Mouse (Mus musculus) lung, adult 2 months (tissue): ENCODE data around the gene Minar1. TPM values are rescaled to one million over a fixed set of nuclear protein-coding genes. Genes with fewer than 3 reads are reported as not detected.

ENCODE experiments used
- DNase-seq: peaks from one replicate; pipeline ENCODE4 v3.0.0; 2022
- H3K4me1 ChIP-seq: fragments of 200-500 bp; 2 replicates; pipeline ENCODE4 v1.6.1; 2011; ENCODE audit warnings: low read length; ENCODE audit not compliant: control insufficient read depth, insufficient read depth
- H3K4me3 ChIP-seq: fragments of 200-500 bp; replicated peaks from 2 replicates; pipeline ENCODE3; 2011; ENCODE audit warnings: low read depth, mild to moderate bottlenecking, control low read depth, low read length; ENCODE audit errors: extremely low read depth
- CTCF ChIP-seq: fragments of 200-500 bp; IDR thresholded peaks from 2 replicates; pipeline ENCODE4 v1.5.1; 2011; ENCODE audit warnings: mild to moderate bottlenecking, low read length, control low read depth; ENCODE audit not compliant: insufficient read depth
- POLR2A ChIP-seq: fragments of 200-500 bp; IDR thresholded peaks from 2 replicates; pipeline ENCODE4 v1.6.1; 2011; ENCODE audit warnings: low read depth, mild to moderate bottlenecking, control low read depth, low read length, borderline replicate concordance; ENCODE audit errors: extremely low read depth
- WGBS: fragments of 180-500 bp; shearing (Covaris S2); methylation state at CpG from one replicate; pipeline ENCODE4 v1.1.7; 2018; 5-methylcytosine and 5-hydroxymethylcytosine counted together
- polyA plus RNA-seq: library from polyadenylated mRNA; depleted of rRNA; stranded (reverse); fragments of >200 nt; gene quantifications from 2 replicates; pipeline ENCODE4 v1.2.3, GENCODE M21; 2012; rRNA removed

Gene Minar1
- not detected in 2 replicates for polyA plus RNA-seq

DNA sequence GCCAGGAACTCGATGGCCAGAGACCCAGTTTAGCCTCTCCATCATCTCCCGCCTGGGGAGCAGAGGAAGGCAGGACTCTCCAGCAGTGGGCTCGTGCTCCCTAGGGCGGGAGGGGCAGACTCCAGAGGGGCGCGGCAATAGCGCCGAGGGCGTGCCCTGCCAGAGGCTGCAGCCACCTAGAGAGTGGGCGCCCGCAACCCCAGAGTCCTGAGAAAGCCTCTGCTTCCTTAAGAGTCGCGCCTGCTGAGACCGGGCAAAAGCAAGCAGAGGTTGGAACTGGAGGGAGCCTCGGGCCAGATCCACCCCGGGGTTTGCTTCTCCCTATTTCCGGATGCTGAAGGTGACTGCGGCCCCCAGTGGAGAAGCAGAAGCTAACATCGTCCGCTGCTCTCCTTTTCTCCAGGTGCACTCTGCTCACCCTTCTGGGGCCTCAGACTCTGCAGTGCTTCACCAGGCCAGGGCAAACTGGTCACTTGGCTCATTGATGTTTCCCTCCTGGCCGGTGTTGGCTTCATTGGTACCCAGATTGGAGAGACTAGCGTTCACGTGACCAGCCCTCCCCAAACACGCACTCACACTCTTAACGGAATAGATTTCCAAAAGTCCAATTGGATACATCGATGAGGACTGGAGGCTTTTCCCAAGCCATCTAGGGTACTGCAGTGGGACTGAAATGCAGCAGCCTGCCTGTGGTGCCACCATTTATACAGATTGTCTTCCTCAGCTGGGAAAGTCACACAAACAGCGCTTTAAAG lies at the start of gene Minar1:
Minar1 (minus strand) TSS at position 120 of the 755 bp plus-strand sequence.
- WGBS = 1% methylated on average over 27 of the region's 27 CpGs
- Histone ChIP-seq H3K4me1 (no peaks in the 10 kb centered on the region), H3K4me3 (no peak within 1 kb of the TSS)
- TF ChIP-seq CTCF = no peak
- no peak for TF ChIP-seq POLR2A
- DNase-seq = no peak

DNA sequence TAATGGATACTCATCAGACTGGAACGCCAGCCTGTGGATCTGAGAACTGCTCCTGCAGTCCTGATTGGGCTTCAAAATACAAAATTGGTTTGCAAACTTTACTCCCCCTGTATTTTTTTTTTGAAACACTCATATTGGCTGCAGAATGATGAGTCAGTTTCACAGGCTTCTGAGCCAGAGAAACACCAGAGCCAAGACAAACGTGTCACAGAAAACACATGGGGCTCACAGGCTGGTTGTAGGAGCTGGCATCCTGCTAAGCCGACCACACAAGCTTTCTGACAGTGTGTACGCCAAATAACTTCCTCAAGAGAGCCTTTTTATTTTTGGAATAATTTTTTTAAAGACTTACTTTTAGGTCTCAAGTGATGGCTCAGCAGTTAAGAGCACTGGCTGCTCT lies 47.0 kb upstream of the Minar1 start:
- TF ChIP-seq CTCF (no peak), POLR2A (no peak)
- no peak overlapping the region for H3K4me3 ChIP-seq
- H3K4me1 ChIP-seq = no peaks in the 10 kb centered on the region
- 58% methylated on average over 4 of the region's 4 CpGs for WGBS
- no peak for DNase-seq

GRCm38 (mm10) chr9:89667306-89667942 lies 44.5 kb upstream of the Minar1 start:
- DNase-seq = no peak
- WGBS = 60% methylated on average over 4 of the region's 4 CpGs
- no peaks in the 10 kb centered on the region for H3K4me1 ChIP-seq
- H3K4me3 ChIP-seq = no peak overlapping the region
- TF ChIP-seq POLR2A = no peak
- no peak for TF ChIP-seq CTCF

GRCm38 (mm10) chr9:89650913-89651312 lies 28.0 kb upstream of the Minar1 start:
- DNase-seq = peak; percentile 2
- WGBS = 69% methylated on average over 6 of the region's 6 CpGs
- Histone ChIP-seq H3K4me1 (no peaks in the 10 kb centered on the region), H3K4me3 (no peak overlapping the region)
- no peak for TF ChIP-seq CTCF
- no peak for TF ChIP-seq POLR2A

DNA sequence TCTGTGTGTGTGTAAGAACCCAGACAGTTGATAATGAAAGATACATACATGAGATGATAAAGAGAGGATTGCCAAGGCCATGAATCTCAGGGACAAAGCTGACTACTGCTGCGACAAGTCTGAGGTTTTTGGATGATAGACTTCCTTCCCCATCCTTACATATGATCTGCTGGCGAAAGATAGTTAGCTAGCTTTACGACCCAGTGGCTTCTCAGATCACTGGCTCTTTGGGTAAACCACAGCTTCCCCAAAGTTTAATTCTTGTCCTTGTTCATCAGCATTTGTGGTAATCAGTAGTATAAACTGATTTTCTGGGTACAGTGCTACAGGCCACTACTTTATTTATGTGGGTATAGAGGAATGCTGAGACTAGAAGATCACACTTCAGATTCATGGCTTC lies 14.5 kb upstream of the Minar1 start:
- Histone ChIP-seq H3K4me3 (no peak overlapping the region), H3K4me1 (no peaks in the 10 kb centered on the region)
- WGBS = 62% methylated on average over 3 of the region's 3 CpGs
- no peak for DNase-seq
- TF ChIP-seq POLR2A (no peak), CTCF (no peak)

DNA sequence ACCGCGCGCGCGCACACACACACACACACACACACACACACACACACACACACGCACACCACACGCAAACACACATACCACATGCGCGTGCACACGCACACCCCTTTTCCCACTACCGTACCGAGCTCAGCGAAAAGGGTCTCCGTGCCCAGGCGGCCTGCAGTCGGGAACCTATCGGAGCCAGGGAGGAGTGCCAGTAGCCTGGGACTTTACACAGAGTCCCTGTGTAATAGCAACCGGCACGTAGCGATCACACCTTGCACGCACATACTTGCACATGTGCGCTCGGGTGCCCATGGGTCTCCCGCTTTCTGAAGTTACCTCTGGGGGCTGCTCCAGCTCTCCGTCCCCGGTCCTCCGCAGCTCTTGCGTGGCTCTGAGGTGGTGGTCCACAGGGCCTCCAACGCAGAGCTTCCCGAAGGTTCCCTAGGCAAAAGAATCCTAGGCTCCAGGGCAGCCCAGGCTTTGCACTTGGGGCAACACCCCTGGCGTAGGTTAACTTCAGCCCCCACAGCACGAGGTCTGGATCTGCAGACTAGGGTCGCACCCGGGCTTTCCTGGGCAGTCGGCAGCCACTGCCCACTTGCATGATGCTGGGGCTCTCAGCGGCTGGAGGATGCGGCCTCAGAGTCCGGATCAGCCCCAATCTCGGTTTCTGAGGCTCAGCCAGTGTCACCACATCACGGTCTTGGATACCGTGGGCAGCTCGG lies 474 bp downstream of the Minar1 start:
- TF ChIP-seq CTCF (no peak), POLR2A (no peak)
- Histone ChIP-seq H3K4me3 (no peak overlapping the region), H3K4me1 (no peaks in the 10 kb centered on the region)
- DNase-seq = no peak
- 1% methylated on average over 42 of the region's 42 CpGs for WGBS

GRCm38 (mm10) chr9:89621750-89622149 lies 1.2 kb downstream of the Minar1 start:
- 8% methylated on average over 11 of the region's 11 CpGs for WGBS
- DNase-seq = no peak
- H3K4me3 ChIP-seq = no peak overlapping the region
- no peak for TF ChIP-seq CTCF
- no peak for TF ChIP-seq POLR2A
- no peaks in the 10 kb centered on the region for H3K4me1 ChIP-seq

GRCm38 (mm10) chr9:89620347-89620746 lies 2.6 kb downstream of the Minar1 start:
- TF ChIP-seq CTCF = no peak
- TF ChIP-seq POLR2A = no peak
- Histone ChIP-seq H3K4me3 (no peak overlapping the region), H3K4me1 (no peaks in the 10 kb centered on the region)
- DNase-seq = no peak
- WGBS = 19% methylated on average over 6 of the region's 6 CpGs

- TF ChIP-seq CTCF (no peak), POLR2A (no peak)
- DNase-seq = no peak
- H3K4me1 ChIP-seq = no peaks in the 10 kb centered on the region
- 85% methylated on average over 2 of the region's 2 CpGs for WGBS
- H3K4me3 ChIP-seq = no peak overlapping the region
Measured at GRCm38 (mm10) chr9:89616946-89617345, 6.0 kb downstream of the Minar1 start.
